Mouse (Mus musculus) liver, embryonic 14.5 days (tissue): Measurements from ENCODE around the gene Sema6c.

Experiments
- CTCF ChIP-seq: IDR thresholded peaks from 2 replicates; pipeline ENCODE4 v1.5.1; 2016; ENCODE audit warnings: antibody characterized with exemption, low read depth, control low read depth
- EP300 ChIP-seq: IDR thresholded peaks from 2 replicates; pipeline ENCODE4 v1.6.1; 2016; ENCODE audit warnings: antibody characterized with exemption, low read depth

DNA sequence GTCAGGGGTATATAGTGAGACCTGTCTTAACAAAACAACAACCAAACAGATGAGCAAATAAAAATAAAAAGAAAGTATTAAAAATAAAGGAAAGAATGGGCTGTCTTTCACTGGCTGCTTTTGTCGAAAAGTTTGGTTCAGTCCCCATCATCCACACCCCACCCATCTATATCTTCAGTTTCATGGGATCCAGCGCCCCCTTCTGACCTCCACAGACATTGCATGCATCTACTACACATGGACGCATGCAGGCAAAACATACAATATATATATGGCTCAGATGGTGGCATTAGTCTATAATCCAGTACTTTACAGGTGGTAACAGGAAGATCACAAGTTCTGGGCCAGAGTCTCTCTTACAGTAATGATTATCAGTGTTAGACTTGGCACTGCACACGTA lies 6.4 kb upstream of the Sema6c start:
- TF ChIP-seq CTCF (peak; percentile 79), EP300 (no peak)
